Comparison of ENCODE assay signal across 24 mouse cellular contexts in the genomic region with DNA sequence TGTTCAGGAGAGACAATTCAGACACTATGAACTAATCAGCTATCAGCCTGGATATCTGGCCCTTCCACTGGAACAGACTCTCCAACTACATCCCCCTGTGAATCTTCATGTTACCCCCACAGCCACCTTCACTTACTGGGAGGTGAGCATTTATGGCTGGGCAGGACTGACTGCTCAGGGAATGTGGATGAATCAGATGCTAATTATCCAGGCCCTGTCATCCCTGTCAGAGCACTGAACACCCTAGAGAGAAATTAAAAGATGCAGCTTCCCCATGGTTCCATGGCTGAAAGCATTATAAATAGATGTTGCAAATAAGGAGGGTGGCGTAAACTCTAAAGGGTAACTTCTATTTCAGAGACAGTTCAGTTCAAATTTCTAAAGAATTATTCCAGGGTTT.
DNase-seq lines count a peak whose midpoint lies in the region; ATAC-seq and TF ChIP-seq lines count a peak whose summit lies in the region.
"Had no signal": no experiment of that assay in that cellular context is flagged by ENCODE, and none has a peak within 500 bp of the region (broad histone marks: within the 10 kb centered on the region; RNA-seq: fewer than 3 reads in every experiment).

No protein-coding gene starts in this region.

- DNase-seq in hindbrain, embryonic 14.5 days (ENCODE audit: low spot score): no peak
- DNase-seq in midbrain, postnatal 0 days (ENCODE audit: low spot score): no peak
- no peak for DNase-seq in embryo, embryonic 11 days
- DNase-seq: adrenal gland, adult 8-10 months; adrenal gland, postnatal 25 days; cerebellum, adult 18-20 months; cerebellum, adult 9-10 months; cerebellum, postnatal 14 days; gastrocnemius, postnatal 10 days; heart, adult 11 months; heart, postnatal 10 days; heart, postnatal 36 days had no signal

- H3K4me2 ChIP-seq in forebrain, embryonic 15.5 days (replicated peaks): no peak overlapping the region
- H3K4me2 ChIP-seq in forebrain, embryonic 12.5 days: no peak overlapping the region
- H3K4me2 ChIP-seq in hindbrain, embryonic 12.5 days (replicated peaks): no peak overlapping the region
- no peak overlapping the region for H3K4me2 ChIP-seq in hindbrain, embryonic 14.5 days (replicated peaks)
- H3K4me2 ChIP-seq in midbrain, embryonic 15.5 days: no peak overlapping the region
- H3K4me2 ChIP-seq in midbrain, postnatal 0 days (ENCODE audit: low read depth, low read length, poor library complexity, severe bottlenecking): no peak overlapping the region
- H3K4me2 ChIP-seq: embryonic facial prominence, embryonic 12.5 days; embryonic facial prominence, embryonic 15.5 days; heart, embryonic 11.5 days; heart, embryonic 15.5 days; hindbrain, embryonic 15.5 days had no signal

- H3K27ac ChIP-seq in forebrain, embryonic 15.5 days (replicated peaks): no peak overlapping the region
- no peak overlapping the region for H3K27ac ChIP-seq in forebrain, embryonic 12.5 days
- no peak overlapping the region for H3K27ac ChIP-seq in hindbrain, embryonic 12.5 days
- H3K27ac ChIP-seq in hindbrain, embryonic 14.5 days: no peak overlapping the region
- peak overlapping the region; percentile 26; the same call in 1 of the 2 replicates for H3K27ac ChIP-seq in midbrain, embryonic 15.5 days
- H3K27ac ChIP-seq in midbrain, postnatal 0 days (ENCODE audit: low read depth, low read length): no peak overlapping the region
- H3K27ac ChIP-seq: embryonic facial prominence, embryonic 12.5 days; embryonic facial prominence, embryonic 15.5 days; heart, embryonic 15.5 days; hindbrain, embryonic 10.5 days; hindbrain, embryonic 15.5 days had no signal

- no peak overlapping the region for H3K9ac ChIP-seq in forebrain, embryonic 15.5 days (replicated peaks)
- no peak overlapping the region for H3K9ac ChIP-seq in forebrain, embryonic 12.5 days
- H3K9ac ChIP-seq in hindbrain, embryonic 12.5 days: no peak overlapping the region
- no peak overlapping the region for H3K9ac ChIP-seq in hindbrain, embryonic 14.5 days
- H3K9ac ChIP-seq in midbrain, embryonic 15.5 days: no peak overlapping the region
- H3K9ac ChIP-seq in midbrain, postnatal 0 days (replicated peaks; ENCODE audit: low read length, poor library complexity, severe bottlenecking): no peak overlapping the region
- H3K9ac ChIP-seq: embryonic facial prominence, embryonic 12.5 days; embryonic facial prominence, embryonic 15.5 days; heart, embryonic 15.5 days; hindbrain, embryonic 15.5 days had no signal

- 0 out of 2 replicates have a peak, but pooled peaks have one; percentile 13 for ATAC-seq in forebrain, embryonic 15.5 days (replicated peaks)
- no peak for ATAC-seq in forebrain, embryonic 12.5 days (ENCODE audit: low FRiP score)
- ATAC-seq in hindbrain, embryonic 12.5 days (ENCODE audit: low FRiP score): 0 out of 2 replicates have a peak, but pooled peaks have one; percentile 54
- ATAC-seq in hindbrain, embryonic 14.5 days (ENCODE audit: low FRiP score): no peak
- ATAC-seq in midbrain, embryonic 15.5 days (replicated peaks): peak; percentile 53; the same call in 1 of the 2 replicates
- no peak for ATAC-seq in midbrain, postnatal 0 days (ENCODE audit: low FRiP score)
- ATAC-seq: activated CD4-positive, CD25-positive, alpha-beta regulatory T cell, adult 4 months; forebrain, embryonic 16.5 days had no signal

- no peaks in the 10 kb centered on the region for H3K36me3 ChIP-seq in forebrain, embryonic 15.5 days
- H3K36me3 ChIP-seq in forebrain, embryonic 12.5 days (replicated peaks): no peaks in the 10 kb centered on the region
- no peaks in the 10 kb centered on the region for H3K36me3 ChIP-seq in hindbrain, embryonic 12.5 days
- H3K36me3 ChIP-seq in hindbrain, embryonic 14.5 days (replicated peaks; ENCODE audit: control insufficient read depth, insufficient read depth): no peaks in the 10 kb centered on the region
- H3K36me3 ChIP-seq in midbrain, embryonic 15.5 days (replicated peaks): no peaks in the 10 kb centered on the region
- H3K36me3 ChIP-seq in midbrain, postnatal 0 days (ENCODE audit: insufficient read depth, low read length): no peaks in the 10 kb centered on the region
- H3K36me3 ChIP-seq: embryonic facial prominence, embryonic 12.5 days; embryonic facial prominence, embryonic 15.5 days; heart, embryonic 15.5 days; hindbrain, embryonic 10.5 days; hindbrain, embryonic 15.5 days had no signal

- H3K4me1 ChIP-seq in forebrain, embryonic 15.5 days: peaks cover 2% of the 10 kb centered on the region; the same call in 1 of the 2 replicates
- H3K4me1 ChIP-seq in forebrain, embryonic 12.5 days: no peaks in the 10 kb centered on the region
- 0 out of 2 replicates have a peak, but pooled peaks cover 2% of the 10 kb centered on the region for H3K4me1 ChIP-seq in hindbrain, embryonic 12.5 days
- no peaks in the 10 kb centered on the region for H3K4me1 ChIP-seq in hindbrain, embryonic 14.5 days (replicated peaks; ENCODE audit: control insufficient read depth, insufficient read depth, low read length)
- H3K4me1 ChIP-seq in midbrain, embryonic 15.5 days: 0 out of 2 replicates have a peak, but pooled peaks cover 3% of the 10 kb centered on the region
- H3K4me1 ChIP-seq in midbrain, postnatal 0 days (ENCODE audit: insufficient read depth, low read length): no peaks in the 10 kb centered on the region
- H3K4me1 ChIP-seq: embryonic facial prominence, embryonic 12.5 days; embryonic facial prominence, embryonic 15.5 days; heart, embryonic 15.5 days; hindbrain, embryonic 10.5 days; hindbrain, embryonic 15.5 days had no signal

- WGBS in forebrain, embryonic 15.5 days: 83% methylated on average over 1 of the region's 1 CpGs
- 91% methylated on average over 1 of the region's 1 CpGs for WGBS in forebrain, embryonic 12.5 days
- 69% methylated on average over 1 of the region's 1 CpGs for WGBS in hindbrain, embryonic 12.5 days
- 58% methylated on average over 1 of the region's 1 CpGs for WGBS in hindbrain, embryonic 14.5 days
- WGBS in midbrain, embryonic 15.5 days: 59% methylated on average over 1 of the region's 1 CpGs
- WGBS in midbrain, postnatal 0 days: 56% methylated on average over 1 of the region's 1 CpGs

- H3K27me3 ChIP-seq in forebrain, embryonic 15.5 days: no peaks in the 10 kb centered on the region
- H3K27me3 ChIP-seq in forebrain, embryonic 12.5 days: no peaks in the 10 kb centered on the region
- H3K27me3 ChIP-seq in hindbrain, embryonic 12.5 days: no peaks in the 10 kb centered on the region
- H3K27me3 ChIP-seq in hindbrain, embryonic 14.5 days (ENCODE audit: control insufficient read depth, insufficient read depth, low read length): no peaks in the 10 kb centered on the region
- H3K27me3 ChIP-seq in midbrain, embryonic 15.5 days (replicated peaks): no peaks in the 10 kb centered on the region
- no peaks in the 10 kb centered on the region for H3K27me3 ChIP-seq in midbrain, postnatal 0 days (ENCODE audit: insufficient read depth, low read length)
- H3K27me3 ChIP-seq: embryonic facial prominence, embryonic 12.5 days; embryonic facial prominence, embryonic 15.5 days; heart, embryonic 15.5 days; hindbrain, embryonic 15.5 days had no signal

- no peaks in the 10 kb centered on the region for H3K9me3 ChIP-seq in forebrain, embryonic 15.5 days
- no peaks in the 10 kb centered on the region for H3K9me3 ChIP-seq in forebrain, embryonic 12.5 days
- H3K9me3 ChIP-seq in hindbrain, embryonic 12.5 days (replicated peaks): no peaks in the 10 kb centered on the region
- H3K9me3 ChIP-seq in hindbrain, embryonic 14.5 days (ENCODE audit: control insufficient read depth, low read length): no peaks in the 10 kb centered on the region
- no peaks in the 10 kb centered on the region for H3K9me3 ChIP-seq in midbrain, embryonic 15.5 days
- H3K9me3 ChIP-seq in midbrain, postnatal 0 days (ENCODE audit: low read length): no peaks in the 10 kb centered on the region
- H3K9me3 ChIP-seq: embryonic facial prominence, embryonic 12.5 days; embryonic facial prominence, embryonic 15.5 days; heart, embryonic 15.5 days; hindbrain, embryonic 10.5 days; hindbrain, embryonic 15.5 days had no signal

- H3K4me3 ChIP-seq in forebrain, embryonic 15.5 days: no peak overlapping the region
- H3K4me3 ChIP-seq in forebrain, embryonic 12.5 days (replicated peaks): no peak overlapping the region
- H3K4me3 ChIP-seq in hindbrain, embryonic 12.5 days: no peak overlapping the region
- H3K4me3 ChIP-seq in hindbrain, embryonic 14.5 days (replicated peaks; ENCODE audit: low read length): no peak overlapping the region
- H3K4me3 ChIP-seq in midbrain, embryonic 15.5 days: no peak overlapping the region
- H3K4me3 ChIP-seq in midbrain, postnatal 0 days (ENCODE audit: low read depth, low read length): no peak overlapping the region
- H3K4me3 ChIP-seq: embryonic facial prominence, embryonic 12.5 days; embryonic facial prominence, embryonic 15.5 days; heart, embryonic 15.5 days; hindbrain, embryonic 10.5 days; hindbrain, embryonic 15.5 days had no signal

- no peak for TF ChIP-seq CTCF in midbrain, postnatal 0 days (IDR thresholded peaks at IDR 0.05)

Comparison
In these comparisons a context has a peak if more than half of its experiments do, and no peak if none do; other contexts are left out.
1. ATAC-seq: peak in forebrain, embryonic 15.5 days (single experiment), hindbrain, embryonic 12.5 days (single experiment) and midbrain, embryonic 15.5 days (single experiment); none in forebrain, embryonic 12.5 days (single experiment), hindbrain, embryonic 14.5 days (single experiment) and midbrain, postnatal 0 days (single experiment).